Mouse (Mus musculus) activated CD4-positive, CD25-positive, alpha-beta regulatory T cell, adult 9 weeks (primary cell): ENCODE data around the gene Dmpk. TPM values are rescaled to one million over a fixed set of nuclear protein-coding genes. Genes with fewer than 3 reads are reported as not detected.

Experiments
- polyA plus RNA-seq: library from polyadenylated mRNA; unstranded; fragments of 100-300 nt; shearing (Covaris generic); gene quantifications from one replicate; pipeline ENCODE4 v1.2.1, GENCODE M21; 2017

Gene Dmpk
- 1.0 TPM for polyA plus RNA-seq

DNA sequence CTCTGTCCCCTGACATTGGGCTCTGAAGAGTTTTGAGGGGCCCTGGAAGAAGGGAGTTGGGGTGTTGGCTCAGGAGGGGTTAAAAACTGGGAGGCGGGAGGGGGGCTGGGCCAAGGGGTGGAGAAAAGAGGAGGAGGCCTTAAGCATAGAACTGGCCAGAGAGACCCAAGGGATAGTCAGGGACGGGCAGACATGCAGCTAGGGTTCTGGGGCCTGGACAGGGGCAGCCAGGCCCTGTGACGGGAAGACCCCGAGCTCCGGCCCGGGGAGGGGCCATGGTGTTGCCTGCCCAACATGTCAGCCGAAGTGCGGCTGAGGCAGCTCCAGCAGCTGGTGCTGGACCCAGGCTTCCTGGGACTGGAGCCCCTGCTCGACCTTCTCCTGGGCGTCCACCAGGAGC, at the start of gene Dmpk:
Gene Dmpk, plus strand, starts transcription at position 149 of the 400 bp plus-strand sequence.

DNA sequence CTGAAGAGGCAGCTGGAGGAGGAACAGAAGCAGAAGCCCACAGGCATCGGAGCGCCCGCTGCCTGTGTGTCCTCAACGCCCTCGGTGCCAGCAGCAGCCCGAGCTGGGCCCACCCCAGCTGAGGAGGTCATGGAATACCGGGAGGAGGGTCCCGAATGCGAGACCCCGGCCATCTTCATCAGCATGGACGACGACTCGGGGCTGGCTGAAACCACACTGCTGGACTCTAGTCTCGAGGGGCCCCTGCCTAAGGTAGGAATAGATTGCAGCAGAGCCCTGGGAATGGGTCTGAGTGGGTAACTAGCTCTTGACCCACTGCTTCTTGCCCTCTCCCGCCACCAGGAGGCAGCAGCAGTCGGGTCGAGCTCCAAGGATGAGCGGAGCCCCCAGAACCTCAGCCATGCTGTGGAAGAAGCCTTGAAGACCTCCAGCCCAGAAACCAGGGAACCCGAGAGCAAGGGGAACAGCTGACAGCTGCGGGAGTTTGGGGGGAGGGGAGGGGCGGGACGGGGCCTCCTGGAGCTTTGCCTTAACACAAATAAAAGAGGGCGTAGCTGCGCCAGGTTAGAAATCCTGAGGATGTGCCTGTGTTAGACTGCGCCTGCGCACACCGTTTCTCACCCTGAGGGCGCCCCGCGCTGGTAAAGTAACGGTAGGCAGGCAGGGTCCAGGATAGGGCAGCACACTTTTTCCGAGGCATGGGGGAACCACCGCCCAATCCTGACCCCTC, 29.4 kb upstream of the Dmpk start, which contains the start of gene Rsph6a:
Gene Rsph6a, plus strand, starts transcription at position 644 of the 730 bp plus-strand sequence.

DNA sequence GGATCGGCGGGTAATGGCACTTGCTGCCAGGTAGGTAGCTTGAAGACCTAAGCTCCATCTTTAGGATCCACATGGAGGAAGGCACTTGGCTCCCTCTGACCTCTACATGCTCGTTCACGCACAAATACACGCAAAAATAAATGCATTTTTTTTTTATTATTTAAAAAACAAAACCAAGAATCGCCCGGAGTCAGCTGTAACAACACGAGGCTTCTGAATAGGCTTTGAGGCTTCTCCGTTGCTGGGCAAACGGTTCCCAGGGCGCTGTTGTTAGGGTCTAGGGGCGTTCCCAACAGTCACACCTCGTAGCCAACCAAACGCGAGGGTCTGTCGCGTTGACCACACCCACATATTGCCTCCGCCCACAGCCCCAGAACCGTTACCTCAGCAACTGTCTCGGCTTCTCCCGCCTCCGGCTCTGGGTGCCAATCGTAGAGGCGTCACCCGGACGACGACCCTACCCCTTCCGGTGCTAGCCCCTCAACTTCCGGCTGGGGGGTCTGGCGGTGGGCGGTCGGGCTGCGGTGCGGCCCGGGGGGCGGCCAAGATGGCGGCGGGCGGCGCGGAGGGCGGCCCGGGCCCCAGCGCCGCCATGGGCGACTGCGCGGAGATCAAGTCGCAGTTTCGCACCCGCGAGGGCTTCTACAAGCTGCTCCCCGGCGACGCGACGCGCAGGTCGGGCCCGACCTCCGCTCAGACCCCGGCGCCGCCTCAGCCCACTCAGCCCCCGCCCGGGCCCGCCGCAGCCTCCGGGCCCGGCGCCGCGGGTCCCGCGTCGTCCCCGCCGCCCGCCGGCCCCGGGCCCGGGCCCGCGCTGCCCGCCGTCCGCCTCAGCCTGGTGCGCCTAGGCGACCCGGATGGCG, 7.7 kb upstream of the Dmpk start, which contains the start of gene Dmwd:
Gene Dmwd, plus strand, starts transcription at position 505 of the 863 bp plus-strand sequence.

DNA sequence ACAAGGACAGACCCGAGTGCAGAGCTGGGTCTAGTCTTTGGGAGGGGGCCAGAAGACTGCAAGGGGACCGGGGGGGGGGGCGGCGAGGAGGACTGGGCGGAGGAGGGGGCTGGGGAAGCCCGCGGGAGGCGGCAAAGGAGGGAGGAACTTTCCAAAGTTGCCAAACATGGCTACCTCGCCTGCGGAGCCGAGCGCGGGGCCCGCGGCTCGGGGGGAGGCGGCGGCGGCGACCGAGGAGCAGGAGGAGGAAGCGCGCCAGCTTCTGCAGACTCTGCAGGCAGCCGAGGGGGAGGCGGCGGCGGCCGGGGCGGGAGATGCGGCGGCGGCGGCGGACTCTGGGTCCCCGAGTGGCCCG, 10.8 kb downstream of the Dmpk start, which contains the start of gene Six5:
Gene Six5, plus strand, starts transcription at position 124 of the 355 bp plus-strand sequence.

DNA sequence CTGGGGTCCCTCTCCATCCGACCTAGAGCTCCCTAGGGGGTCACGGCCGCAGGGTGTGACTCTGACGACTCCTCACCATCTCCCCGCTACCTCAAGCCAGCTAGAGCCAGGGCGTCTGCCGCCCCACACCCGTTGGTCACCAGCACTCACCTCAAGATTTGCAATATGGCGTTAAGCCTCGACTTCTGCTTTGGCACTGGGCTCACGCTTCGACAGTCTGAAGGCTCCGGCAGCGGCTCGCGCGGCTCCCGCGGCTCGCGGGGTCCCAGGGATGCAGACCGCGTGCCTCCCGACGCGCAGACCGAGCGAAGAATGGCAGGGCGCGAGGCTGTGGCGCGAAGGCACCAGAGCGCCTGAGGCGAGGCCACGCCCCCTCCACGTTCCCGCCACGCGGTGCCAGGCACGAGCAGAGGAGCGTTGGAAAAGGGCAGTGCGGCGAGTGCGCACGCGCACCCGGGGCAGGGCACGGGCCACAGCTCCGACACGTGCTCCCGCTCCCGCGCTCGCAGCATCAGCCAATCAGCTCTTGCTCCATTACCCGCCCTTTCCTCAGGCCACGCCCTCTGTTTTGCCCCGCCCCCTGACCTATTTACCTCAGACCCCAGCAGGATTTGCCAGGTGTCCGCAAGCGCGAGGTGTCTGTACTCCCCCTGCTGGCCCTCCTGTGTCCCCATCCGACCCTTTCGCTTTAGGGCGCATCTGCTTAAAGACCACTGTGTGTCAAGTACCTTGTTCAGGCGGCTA, 34.6 kb downstream of the Dmpk start, which contains the start of gene Gm4969:
Gene Gm4969, minus strand, starts transcription at position 341 of the 744 bp plus-strand sequence.

DNA sequence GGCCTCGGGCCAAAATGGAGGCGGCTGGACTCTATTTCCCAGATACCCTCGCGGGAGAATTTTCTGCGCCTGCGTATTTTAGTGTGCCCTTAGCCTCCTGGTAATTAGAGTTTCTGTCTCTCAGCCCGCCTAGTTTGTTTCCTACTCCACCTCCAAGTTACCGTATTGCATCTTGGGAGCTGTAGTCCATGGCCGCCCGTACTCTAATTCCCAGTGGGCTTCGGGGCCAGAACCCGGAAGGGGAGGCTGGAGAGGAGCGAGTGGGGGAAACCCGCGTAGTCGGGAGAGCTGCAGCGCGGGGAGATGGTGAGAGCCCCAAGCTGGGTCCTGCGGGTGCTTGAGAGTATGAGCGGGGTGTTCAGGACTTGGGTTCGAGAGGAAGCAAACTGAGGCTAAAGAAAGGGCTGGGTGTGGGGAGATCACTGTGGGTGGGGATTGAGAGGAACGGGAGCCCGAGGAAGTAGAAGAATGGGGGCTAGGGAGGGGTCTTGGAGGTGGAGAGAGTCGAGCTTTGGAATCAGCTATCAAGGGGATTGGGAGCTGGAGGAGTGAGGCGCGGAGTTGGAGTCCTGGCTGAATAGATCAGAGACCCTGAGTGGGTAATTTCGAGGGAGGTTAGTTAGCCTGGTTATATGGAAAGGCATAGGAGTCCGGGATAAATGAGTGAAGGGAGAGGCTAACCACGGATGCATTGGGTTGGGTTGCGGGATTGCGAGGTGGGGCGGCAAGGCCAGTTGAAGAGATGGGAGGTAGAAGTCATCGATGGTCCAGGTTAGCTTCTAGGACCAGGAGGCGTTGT, 36.2 kb downstream of the Dmpk start, which contains the start of gene Fbxo46:
Gene Fbxo46, plus strand, starts transcription at position 229 of the 799 bp plus-strand sequence.

Other genes starting within 250 kb of the Dmpk start
- gene Mill2, start 243.9 kb upstream of the Dmpk start, polyA plus RNA-seq: not detected
- gene Pglyrp1, start 212.5 kb upstream of the Dmpk start, polyA plus RNA-seq: 257 TPM
- 36.3 TPM for gene Ccdc61, start 173.4 kb upstream of the Dmpk start, polyA plus RNA-seq
- not detected for gene Nova2, start 158.0 kb upstream of the Dmpk start, polyA plus RNA-seq
- not detected for gene Nanos2, start 96.4 kb upstream of the Dmpk start, polyA plus RNA-seq
- 3.5 TPM for gene Mypop, start 92.6 kb upstream of the Dmpk start, polyA plus RNA-seq
- 4.6 TPM for gene Irf2bp1, start 79.8 kb upstream of the Dmpk start, polyA plus RNA-seq
- not detected for gene Foxa3, start 60.3 kb upstream of the Dmpk start, polyA plus RNA-seq
- gene Sympk, start 59.5 kb upstream of the Dmpk start, polyA plus RNA-seq: 23.2 TPM
- gene Rsph6a, start 29.2 kb upstream of the Dmpk start, polyA plus RNA-seq: not detected
- 0.22 TPM for gene Dmwd, start 7.6 kb upstream of the Dmpk start, polyA plus RNA-seq
- gene Six5, start 10.7 kb downstream of the Dmpk start, polyA plus RNA-seq: 0.39 TPM
- not detected for gene Gm4969, start 34.5 kb downstream of the Dmpk start, polyA plus RNA-seq
- 27.9 TPM for gene Fbxo46, start 36.0 kb downstream of the Dmpk start, polyA plus RNA-seq
- 9.7 TPM for gene Qpctl, start 65.4 kb downstream of the Dmpk start, polyA plus RNA-seq
- 51.3 TPM for gene Snrpd2, start 65.9 kb downstream of the Dmpk start, polyA plus RNA-seq
- not detected for gene Gipr, start 82.3 kb downstream of the Dmpk start, polyA plus RNA-seq
- gene Eml2, start 92.6 kb downstream of the Dmpk start, polyA plus RNA-seq: 31.6 TPM
- 0.16 TPM for gene Gpr4, start 128.7 kb downstream of the Dmpk start, polyA plus RNA-seq
- 25.4 TPM for gene Opa3, start 144.5 kb downstream of the Dmpk start, polyA plus RNA-seq
- gene Vasp, start 188.0 kb downstream of the Dmpk start, polyA plus RNA-seq: 333 TPM
- 2.8 TPM for gene Ppm1n, start 196.2 kb downstream of the Dmpk start, polyA plus RNA-seq
- gene Rtn2, start 198.8 kb downstream of the Dmpk start, polyA plus RNA-seq: not detected
- gene Fosb, start 226.2 kb downstream of the Dmpk start, polyA plus RNA-seq: 0.78 TPM